Comparison of ENCODE assay signal across 8 mouse cellular contexts in the genomic region with DNA sequence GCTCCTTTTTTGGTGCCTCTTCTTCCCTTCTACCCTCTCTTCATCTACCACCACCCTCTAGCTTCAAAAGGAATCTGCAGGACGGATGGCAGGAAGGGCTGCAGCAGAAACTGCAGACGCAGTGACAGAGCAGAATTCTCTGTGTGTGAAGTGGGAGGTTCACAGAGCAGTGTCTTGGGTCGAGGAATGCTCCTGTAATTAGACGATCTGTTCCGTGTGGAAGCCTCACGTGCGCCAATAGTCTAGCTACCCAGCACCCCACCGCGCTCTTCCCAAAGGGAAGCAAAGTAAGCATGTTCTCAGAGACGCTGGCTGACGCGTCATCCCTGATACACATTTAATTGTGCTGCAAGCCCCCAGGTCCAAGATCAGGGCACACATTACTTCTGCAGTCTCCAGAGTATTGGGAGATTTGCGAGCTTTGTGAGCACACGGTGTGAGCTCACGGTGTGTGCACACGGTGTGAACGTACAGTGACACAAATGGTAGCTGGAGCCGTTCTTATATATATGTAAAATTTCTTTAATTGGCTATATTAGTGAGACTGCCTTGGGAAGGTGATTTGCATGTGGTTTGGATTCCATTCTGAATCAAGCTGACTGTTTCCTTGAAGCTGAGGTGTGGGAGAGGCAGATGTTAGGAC. TPM values are rescaled to one million over a fixed set of nuclear protein-coding genes. Genes with fewer than 3 reads are reported as not detected.
DNase-seq lines count a peak whose midpoint lies in the region; ATAC-seq and TF ChIP-seq lines count a peak whose summit lies in the region.

No protein-coding gene starts in this region.

- H3K9ac ChIP-seq in limb, embryonic 15.5 days: no peak overlapping the region

- H3K9me3 ChIP-seq in heart, embryonic 10.5 days: no peaks in the 10 kb centered on the region
- H3K9me3 ChIP-seq in limb, embryonic 15.5 days: no peaks in the 10 kb centered on the region

- H3K36me3 ChIP-seq in heart, embryonic 10.5 days: peaks cover 41% of the 10 kb centered on the region
- peaks cover 13% of the 10 kb centered on the region; the same call in 1 of the 2 replicates for H3K36me3 ChIP-seq in thymus, adult 2 months (ENCODE audit: control insufficient read depth, insufficient read depth, low read length)
- H3K36me3 ChIP-seq in limb, embryonic 15.5 days: peaks cover 45% of the 10 kb centered on the region

- WGBS in heart, embryonic 10.5 days: 70% methylated on average over 18 of the region's 18 CpGs
- WGBS in thymus, adult 2 months: 76% methylated on average over 18 of the region's 18 CpGs
- WGBS in limb, embryonic 15.5 days: 61% methylated on average over 18 of the region's 18 CpGs

- H3K27me3 ChIP-seq in heart, embryonic 10.5 days (ENCODE audit: insufficient read depth, poor library complexity, severe bottlenecking): no peaks in the 10 kb centered on the region
- no peaks in the 10 kb centered on the region for H3K27me3 ChIP-seq in thymus, adult 2 months (ENCODE audit: control insufficient read depth, insufficient read depth, low read length)
- H3K27me3 ChIP-seq in limb, embryonic 15.5 days: no peaks in the 10 kb centered on the region

- H3K4me1 ChIP-seq in heart, embryonic 10.5 days: peaks cover 44% of the 10 kb centered on the region
- H3K4me1 ChIP-seq in thymus, adult 2 months (replicated peaks; ENCODE audit: control insufficient read depth, insufficient read depth, low read length): peaks cover 45% of the 10 kb centered on the region
- H3K4me1 ChIP-seq in limb, embryonic 15.5 days: peaks cover 32% of the 10 kb centered on the region

- no peak for ATAC-seq in limb, embryonic 15.5 days (ENCODE audit: insufficient number of reproducible peaks, low FRiP score, low TSS enrichment, low read depth)

- H3K4me2 ChIP-seq in limb, embryonic 15.5 days: no peak overlapping the region

- DNase-seq in heart, embryonic 10.5 days (ENCODE audit: low spot score): peak; percentile 71
- no peak for DNase-seq in heart, adult 8-10 months (ENCODE audit: low spot score)
- peak; percentile 46 for DNase-seq in thymus, adult 2 months
- no peak for DNase-seq in thymus, adult 18-20 months
- DNase-seq in Muller cell, postnatal 12 days (ENCODE audit: inconsistent ontology term): no peak
- DNase-seq in cerebellum, postnatal 4 days (ENCODE audit: low spot score in 2 of 2): no peak
- no peak for DNase-seq in adrenal gland, postnatal 25 days

- peak overlapping the region; percentile 77 for H3K27ac ChIP-seq in heart, embryonic 10.5 days
- H3K27ac ChIP-seq in thymus, adult 2 months (ENCODE audit: control insufficient read depth, insufficient read depth, low read length): peak overlapping the region; percentile 66
- 0 out of 2 replicates have a peak overlapping the region, but pooled peaks have one; percentile 47 for H3K27ac ChIP-seq in limb, embryonic 15.5 days

- peak overlapping the region; percentile 29; the same call in 1 of the 2 replicates for H3K4me3 ChIP-seq in heart, embryonic 10.5 days
- peak overlapping the region; percentile 17 for H3K4me3 ChIP-seq in thymus, adult 2 months (ENCODE audit: control insufficient read depth, insufficient read depth, low read length)
- no peak overlapping the region for H3K4me3 ChIP-seq in limb, embryonic 15.5 days

- TF ChIP-seq CTCF in thymus, adult 2 months (IDR thresholded peaks at IDR 0.05; ENCODE audit: borderline replicate concordance, control insufficient read depth, extremely low read depth, insufficient read depth, low read length, poor library complexity): no peak

- TF ChIP-seq POLR2A in thymus, adult 2 months (IDR thresholded peaks at IDR 0.05; ENCODE audit: control insufficient read depth, extremely low read depth, insufficient read depth, low read length, poor library complexity): peak; percentile 1; the same call in 1 of the 2 replicates

RNA-seq across cellular contexts. Expression of a gene that starts 35.0 kb away (rescaled TPM):
- polyA plus RNA-seq in heart, embryonic 10.5 days (2016; fragmentation: Nextera tagmentation; extraction: Ambion mirVana): 0.39 and 1.3 TPM in 2 replicates
- not detected for total RNA-seq in heart, adult 8-10 months (2022)
- polyA plus RNA-seq in thymus, adult 2 months (2012; rRNA removed): 0.90 and 1.1 TPM in 2 replicates
- polyA plus RNA-seq in limb, embryonic 15.5 days (2015; fragmentation: Nextera tagmentation; extraction: Ambion mirVana): 3.6 and 5.2 TPM in 2 replicates
- 1.4 and 1.5 TPM in 2 replicates for total RNA-seq in adrenal gland, postnatal 25 days (2021)

RNA-seq across cellular contexts. Expression of a gene that starts 35.5 kb away (rescaled TPM):
- 0.09 and 0.18 TPM in 2 replicates for polyA plus RNA-seq in heart, embryonic 10.5 days (2016; fragmentation: Nextera tagmentation; extraction: Ambion mirVana)
- not detected for total RNA-seq in heart, adult 8-10 months (2022)
- polyA plus RNA-seq in thymus, adult 2 months (2012; rRNA removed): 0.15 TPM in 1 of 2 replicates, not detected in the other
- not detected in 2 replicates for polyA plus RNA-seq in limb, embryonic 15.5 days (2015; fragmentation: Nextera tagmentation; extraction: Ambion mirVana)
- total RNA-seq in adrenal gland, postnatal 25 days (2021): not detected in 2 replicates

RNA-seq across cellular contexts. Expression of a gene that starts 46.6 kb away (rescaled TPM):
- 51.1 and 58.5 TPM in 2 replicates for polyA plus RNA-seq in heart, embryonic 10.5 days (2016; fragmentation: Nextera tagmentation; extraction: Ambion mirVana)
- total RNA-seq in heart, adult 8-10 months (2022): 10 to 100 TPM; 64.1 to 87.2 (median 71.5) TPM
- 163 and 186 TPM in 2 replicates for polyA plus RNA-seq in thymus, adult 2 months (2012; rRNA removed)
- polyA plus RNA-seq in limb, embryonic 15.5 days (2015; fragmentation: Nextera tagmentation; extraction: Ambion mirVana): 117 and 129 TPM in 2 replicates
- 107 and 137 TPM in 2 replicates for total RNA-seq in adrenal gland, postnatal 25 days (2021)

Comparison
In these comparisons a context has a peak if more than half of its experiments do, and no peak if none do; other contexts are left out.
1. DNase-seq: peak in heart, embryonic 10.5 days (single experiment) and thymus, adult 2 months (single experiment); none in heart, adult 8-10 months (single experiment), thymus, adult 18-20 months (0 of 2), Muller cell, postnatal 12 days (single experiment), cerebellum, postnatal 4 days (0 of 2) and adrenal gland, postnatal 25 days (single experiment).
2. Peak in every context shown above with its lines, with median percentiles within 50 percentile points of each other: H3K27ac ChIP-seq.